Mouse (Mus musculus) small intestine, adult 2 months (tissue): ENCODE measurements around the gene Castor1.

Source experiments
- CTCF ChIP-seq: fragments of 200-500 bp; IDR thresholded peaks from 2 replicates; pipeline ENCODE4 v1.5.1; 2012; ENCODE audit warnings: low read depth, mild to moderate bottlenecking, control low read depth, inconsistent platforms, low read length, moderate library complexity, mixed read lengths; ENCODE audit not compliant: insufficient replicate concordance, insufficient read length; ENCODE audit errors: extremely low read depth
- POLR2A ChIP-seq: fragments of 200-500 bp; IDR thresholded peaks from 2 replicates; pipeline ENCODE4 v1.6.1; 2012; ENCODE audit warnings: low read depth, mild to moderate bottlenecking, control low read depth, inconsistent platforms, low read length, moderate library complexity

DNA sequence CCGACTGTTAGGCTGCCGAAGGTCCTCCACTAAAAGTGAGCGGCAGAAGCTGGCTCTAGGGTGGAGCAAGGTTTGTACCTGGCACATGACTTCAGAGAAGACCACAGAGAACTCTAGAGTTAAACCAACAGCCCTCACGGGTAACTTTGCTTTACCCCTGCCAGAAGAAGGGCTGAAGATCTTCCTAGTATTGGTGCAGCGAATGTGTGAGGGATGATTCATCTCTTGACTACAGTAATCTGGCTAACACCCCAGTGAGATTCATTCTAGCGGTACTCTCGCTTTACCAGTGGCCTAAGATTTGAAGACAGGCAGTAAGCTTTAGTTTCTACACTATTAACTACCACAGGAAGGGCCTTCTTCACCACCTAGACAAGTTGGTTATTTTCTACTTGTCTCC is 12.1 kb upstream of the Castor1 start:
- TF ChIP-seq CTCF, result no peak
- no peak for TF ChIP-seq POLR2A
